Mouse (Mus musculus) layer of hippocampus, adult 8-10 months (tissue): ENCODE results near the gene Tmem136. TPM values are rescaled to one million over a fixed set of nuclear protein-coding genes. Genes with fewer than 3 reads are reported as not detected.

ENCODE experiments used
- DNase-seq, 2 experiments: peaks; one replicate each; pipeline ENCODE4 v3.0.0; 2022; ENCODE audit warnings: low spot score in 2 of 2
- total RNA-seq, 4 experiments: library from RNA; stranded (reverse); gene quantifications; 2 replicates each; pipeline ENCODE4 v1.2.4; 2022

Gene Tmem136
- total RNA-seq, 4 experiments from 2014 or later, result 18.5 to 22.9 (median 19.5) TPM

- DNase-seq, result no peak
These were observed 7.6 kb downstream of the Tmem136 start for GRCm38 (mm10) chr9:43108721-43109120.

DNA sequence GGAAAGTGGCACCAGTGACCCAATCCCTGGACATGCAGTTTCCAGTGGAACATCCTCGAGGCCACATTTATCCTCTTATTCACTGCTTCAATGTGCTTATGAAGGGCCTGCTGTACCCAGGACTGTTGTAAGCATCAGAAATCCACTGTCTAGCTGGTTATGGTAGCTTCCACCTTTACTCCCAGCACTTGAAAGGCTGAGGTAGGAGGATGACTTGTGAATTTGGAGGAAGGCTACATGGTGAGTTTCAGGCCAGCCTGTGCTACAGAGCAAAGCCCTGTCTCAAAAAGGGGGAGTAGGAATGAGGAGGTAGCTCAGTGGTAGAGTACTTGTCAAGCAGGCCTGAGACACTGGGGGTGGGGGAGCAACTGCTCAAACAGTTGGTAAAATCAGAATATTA lies 8.3 kb downstream of the Tmem136 start:
- no peak for DNase-seq

- DNase-seq, result no peak
These were observed 8.8 kb downstream of the Tmem136 start for GRCm38 (mm10) chr9:43107555-43107954.

GRCm38 (mm10) chr9:43107187-43107517 lies 9.2 kb downstream of the Tmem136 start, which contains the start of gene Arhgef12:
Arhgef12 (minus strand) TSS chr9:43107239.
- peak; percentile 57 to 61 for DNase-seq

GRCm38 (mm10) chr9:43106426-43107186 lies 9.8 kb downstream of the Tmem136 start:
- DNase-seq, result no peak

GRCm38 (mm10) chr9:43105664-43106361 lies 10.6 kb downstream of the Tmem136 start:
- peak; percentile 84 to 87 for DNase-seq

DNA sequence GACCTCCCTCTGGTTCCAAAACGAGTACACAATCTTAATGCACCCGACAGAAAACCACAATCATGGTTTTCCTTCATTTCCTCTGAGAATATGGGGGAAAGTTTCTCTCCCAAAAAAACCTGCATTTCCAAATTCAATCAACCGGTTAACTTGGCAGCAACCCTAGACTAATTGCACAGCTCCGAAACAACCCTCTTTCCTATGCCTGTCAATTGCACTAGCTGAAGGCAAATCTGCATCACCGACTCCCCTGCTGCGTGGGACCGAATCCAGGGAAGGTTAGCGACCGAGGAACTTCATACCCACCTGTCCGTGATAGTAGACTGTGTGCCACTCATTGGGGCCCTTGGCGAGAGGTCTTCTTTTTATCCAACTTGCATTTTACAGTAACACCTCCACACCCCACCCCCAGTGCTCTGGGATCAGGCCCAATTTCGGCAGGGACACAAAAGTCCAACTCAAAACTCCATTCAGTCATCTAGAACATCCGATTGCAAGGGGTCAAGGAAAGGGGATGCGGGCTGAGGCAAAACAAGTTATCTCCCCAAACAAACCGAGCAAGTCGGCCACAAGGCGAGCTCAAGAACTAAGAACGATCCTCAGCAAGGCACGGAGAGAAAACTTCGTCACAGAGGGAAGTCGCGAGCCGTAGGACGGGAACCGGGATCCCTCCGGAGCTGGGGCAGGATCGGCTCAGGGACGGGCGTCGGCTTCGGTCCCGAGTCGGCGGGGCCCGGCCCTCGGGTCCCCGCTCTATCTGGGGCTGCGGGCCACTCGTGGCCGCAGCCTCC lies 11.3 kb downstream of the Tmem136 start:
- DNase-seq, result no peak

GRCm38 (mm10) chr9:43104526-43104872 lies 11.9 kb downstream of the Tmem136 start:
- no peak for DNase-seq

DNA sequence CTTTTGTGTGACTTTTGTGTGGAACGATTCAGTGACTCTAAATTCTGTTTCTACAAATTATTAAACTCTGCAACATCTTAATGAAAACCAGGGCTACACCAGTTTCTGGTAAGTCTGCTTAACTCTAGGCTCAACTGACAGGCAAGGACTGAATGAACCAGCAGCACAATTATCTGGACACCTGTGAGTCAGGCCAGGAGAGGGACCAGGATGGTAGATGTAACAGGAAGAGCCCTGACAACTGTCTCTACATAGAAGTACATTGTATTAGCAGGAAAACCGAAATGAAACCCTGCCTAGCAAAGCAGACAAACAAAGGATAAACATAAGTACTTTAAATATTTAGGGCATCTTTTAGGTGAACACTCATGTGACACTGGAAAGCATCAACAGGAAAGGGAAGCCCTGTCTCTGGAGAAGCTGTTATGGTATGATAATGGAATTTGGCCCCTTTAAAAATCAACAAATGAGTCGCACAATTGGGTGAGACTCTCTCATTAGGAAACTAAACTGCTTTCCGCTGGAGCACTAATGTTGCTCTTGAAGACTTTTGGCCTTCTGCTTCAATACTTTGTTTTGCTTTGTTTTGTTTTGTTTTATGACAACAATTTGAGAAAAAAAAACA lies 12.6 kb downstream of the Tmem136 start:
- no peak for DNase-seq

GRCm38 (mm10) chr9:43102931-43103330 lies 13.4 kb downstream of the Tmem136 start:
- DNase-seq, result no peak

DNA sequence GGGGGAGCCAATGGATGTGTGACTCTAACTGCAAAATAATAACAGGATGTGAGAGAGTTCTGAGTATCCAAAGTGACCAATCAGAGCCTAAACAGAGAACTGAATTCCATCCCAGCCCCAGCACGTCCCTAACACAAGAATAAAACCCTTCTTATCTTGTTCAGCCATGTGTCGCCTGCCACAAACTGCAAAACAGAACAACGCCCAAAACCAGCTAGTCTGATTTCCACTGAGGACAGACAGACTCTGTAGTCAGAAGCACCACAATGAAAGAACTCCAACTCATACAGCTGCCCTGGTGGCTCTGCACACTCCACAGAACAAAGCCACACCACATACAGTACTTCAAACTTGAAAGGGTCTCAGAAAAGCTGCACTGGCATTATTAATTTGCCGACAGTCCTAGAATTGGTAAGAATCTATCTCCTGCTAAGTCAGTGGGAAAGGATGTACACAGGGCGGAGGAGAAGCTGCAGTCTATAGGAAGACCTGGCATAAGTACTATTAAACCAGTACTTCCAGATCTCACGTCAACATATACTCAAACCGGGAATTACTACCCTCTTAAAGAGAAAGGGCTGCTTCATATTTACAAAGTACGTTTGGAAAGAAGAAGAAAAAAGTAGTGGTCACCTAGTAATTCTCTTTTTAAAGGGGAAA lies 14.3 kb downstream of the Tmem136 start:
- no peak for DNase-seq

DNA sequence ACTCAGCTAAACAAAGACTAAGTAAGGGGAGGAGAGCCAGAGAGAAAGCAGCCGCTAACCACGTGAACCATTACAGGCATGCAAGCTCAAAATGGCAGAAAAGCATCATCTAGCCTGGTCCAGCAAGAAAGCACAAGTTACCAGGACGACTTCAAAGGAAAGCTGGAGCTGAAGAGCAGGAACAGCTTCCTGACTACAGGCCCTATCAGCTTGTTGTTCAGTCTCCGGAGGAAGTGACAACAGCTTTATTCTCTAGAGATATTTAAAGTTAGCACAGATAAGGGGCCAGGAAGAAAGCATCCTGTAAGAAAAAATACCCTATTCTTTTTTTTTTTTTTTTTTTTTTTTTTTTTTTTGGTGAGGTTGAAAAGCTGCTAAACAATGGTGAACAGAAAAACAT lies 17.4 kb downstream of the Tmem136 start:
- DNase-seq, result no peak

DNA sequence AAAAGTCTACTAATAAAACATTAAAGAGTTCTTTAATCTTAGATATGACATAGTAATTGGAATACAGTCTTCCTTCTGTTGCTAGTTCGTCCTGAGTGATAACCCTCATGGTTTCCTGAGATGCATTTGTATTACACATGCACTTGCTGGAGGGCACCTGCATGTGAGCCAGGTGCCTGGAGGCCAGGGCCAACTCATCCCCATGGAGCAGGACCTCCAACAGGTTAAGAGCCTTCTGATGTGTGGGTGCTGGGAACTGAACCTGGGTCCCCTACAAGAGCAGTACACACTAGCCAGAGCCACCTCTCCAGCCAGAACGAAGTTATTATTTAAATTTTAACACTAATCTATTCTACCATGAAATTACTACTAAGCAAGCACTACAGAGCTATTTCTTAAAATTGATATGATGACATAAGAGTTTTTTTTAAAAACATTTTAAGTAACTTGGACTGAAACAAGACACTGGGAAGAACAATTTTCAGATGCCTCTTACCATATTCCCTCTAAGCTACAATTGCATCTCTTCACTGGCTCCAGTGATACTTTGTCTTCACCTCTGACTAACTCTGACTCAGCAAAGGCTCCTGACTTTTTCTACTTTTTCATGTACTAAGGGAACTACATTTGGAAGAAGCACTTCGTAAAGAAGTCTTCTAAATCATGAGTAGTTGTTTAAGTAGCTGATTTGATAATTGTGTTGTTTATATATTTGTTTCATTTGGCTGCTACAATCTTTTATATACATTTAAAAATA lies 18.4 kb downstream of the Tmem136 start:
- DNase-seq, result no peak

- no peak for DNase-seq
These were observed 20.0 kb downstream of the Tmem136 start for GRCm38 (mm10) chr9:43096337-43096736.

GRCm38 (mm10) chr9:43094828-43095227 lies 21.5 kb downstream of the Tmem136 start:
- no peak for DNase-seq

DNA sequence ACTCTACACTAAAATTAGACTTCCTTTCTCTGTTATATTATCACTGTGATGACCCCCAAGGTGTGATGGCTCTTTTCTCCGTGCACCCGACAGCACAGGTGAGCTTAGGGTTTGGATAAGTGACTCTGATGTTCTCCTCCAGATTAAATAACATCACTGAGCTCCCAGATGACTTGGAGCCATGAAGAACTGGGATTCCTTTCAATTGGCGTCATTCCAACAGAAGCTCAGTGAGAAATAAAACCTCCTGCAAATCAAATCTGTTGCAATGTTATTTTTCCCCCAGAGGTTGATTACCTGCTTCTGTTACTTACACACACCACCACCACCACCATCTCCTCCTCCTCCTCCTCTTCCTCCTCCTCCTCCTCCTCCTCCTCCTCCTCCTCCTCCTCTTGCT lies 22.6 kb downstream of the Tmem136 start:
- no peak for DNase-seq

- DNase-seq, result no peak
These were observed 30.6 kb downstream of the Tmem136 start for GRCm38 (mm10) chr9:43085686-43086285.

- DNase-seq, result no peak
These were observed 31.6 kb downstream of the Tmem136 start for GRCm38 (mm10) chr9:43084496-43085362.

DNA sequence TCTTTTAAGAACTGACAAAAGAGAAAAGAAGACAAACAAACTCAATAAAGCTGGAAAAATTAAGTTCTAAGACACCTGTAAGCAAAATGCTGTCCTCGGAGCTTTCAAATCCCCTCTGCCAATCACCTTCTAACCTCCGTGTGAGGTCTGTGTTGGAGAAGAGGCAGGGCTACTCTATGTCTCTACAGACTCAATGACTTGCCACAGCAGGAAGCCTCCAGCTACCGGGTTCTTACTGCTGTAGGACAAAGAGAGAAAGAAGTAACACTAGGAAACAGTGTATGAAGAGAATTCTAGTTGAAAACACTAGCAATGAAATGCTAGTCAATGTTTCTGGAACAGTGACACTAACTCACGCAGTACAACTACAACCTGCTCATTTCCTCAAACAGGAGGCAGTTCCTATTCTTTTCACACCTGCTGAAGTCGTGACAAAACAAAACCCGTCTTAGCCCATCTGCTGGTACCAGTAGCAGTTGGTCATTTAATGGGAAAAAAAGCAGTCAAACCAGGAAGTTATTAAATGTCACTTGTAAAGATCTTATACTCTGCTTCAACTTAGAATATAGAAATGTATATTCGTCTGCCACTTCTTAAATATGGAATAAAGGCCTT lies 32.8 kb downstream of the Tmem136 start:
- no peak for DNase-seq
